Mouse (Mus musculus): Measurements from ENCODE around the gene Ctps.
"Not testable (repeated sequence)": the region's sequence is repeated elsewhere in the genome, so short reads cannot be mapped to it uniquely, and the experiment has no call there.

Gene Ctps

GRCm38 (mm10) chr4:120569486-120570437 is at the start of gene Ctps:
Gene Ctps, minus strand, starts transcription at chr4:120570276.
- peak; percentile 94 for DNase-seq

GRCm38 (mm10) chr4:120616199-120617025 is 46.3 kb upstream of the Ctps start:
- no peak for DNase-seq

- peak; percentile 60 for DNase-seq
Measured at GRCm38 (mm10) chr4:120615528-120616081, 45.5 kb upstream of the Ctps start.

GRCm38 (mm10) chr4:120614644-120615043 is 44.6 kb upstream of the Ctps start:
- no peak for DNase-seq

- peak; percentile 85 for DNase-seq
Measured at GRCm38 (mm10) chr4:120613691-120614329, 43.7 kb upstream of the Ctps start.

- DNase-seq = no peak
Measured at GRCm38 (mm10) chr4:120612304-120613080, 42.4 kb upstream of the Ctps start.

- DNase-seq = no peak
Measured at GRCm38 (mm10) chr4:120611005-120611404, 40.9 kb upstream of the Ctps start.

GRCm38 (mm10) chr4:120606941-120607340 is 36.9 kb upstream of the Ctps start:
- DNase-seq = no peak

GRCm38 (mm10) chr4:120602669-120603068 is 32.6 kb upstream of the Ctps start:
- DNase-seq = no peak

- no peak for DNase-seq
Measured at GRCm38 (mm10) chr4:120601774-120602173, 31.7 kb upstream of the Ctps start.

GRCm38 (mm10) chr4:120598922-120599321 is 28.8 kb upstream of the Ctps start:
- no peak for DNase-seq

GRCm38 (mm10) chr4:120596210-120596609 is 26.1 kb upstream of the Ctps start:
- not testable (repeated sequence) for DNase-seq

GRCm38 (mm10) chr4:120590973-120591372 is 20.9 kb upstream of the Ctps start:
- no peak for DNase-seq

GRCm38 (mm10) chr4:120589815-120590422 is 19.8 kb upstream of the Ctps start:
- DNase-seq = peak; percentile 71

- no peak for DNase-seq
Measured at GRCm38 (mm10) chr4:120589070-120589469, 19.0 kb upstream of the Ctps start.

- no peak for DNase-seq
Measured at GRCm38 (mm10) chr4:120588445-120588844, 18.4 kb upstream of the Ctps start, which contains the start of gene Gm8439. Gene Gm8439, plus strand, starts transcription at chr4:120588745.

- no peak for DNase-seq
Measured at GRCm38 (mm10) chr4:120586986-120587385, 16.9 kb upstream of the Ctps start.

GRCm38 (mm10) chr4:120581711-120582110 is 11.6 kb upstream of the Ctps start:
- no peak for DNase-seq

- DNase-seq = no peak
Measured at GRCm38 (mm10) chr4:120580894-120581293, 10.8 kb upstream of the Ctps start.

GRCm38 (mm10) chr4:120571691-120572090 is 1.6 kb upstream of the Ctps start:
- DNase-seq = no peak

GRCm38 (mm10) chr4:120571070-120571464 is 991 bp upstream of the Ctps start:
- DNase-seq = no peak

Data from right cerebral cortex, adult 18-20 months (tissue).